Mouse (Mus musculus): ENCODE measurements around the gene Ccdc14. TPM values are rescaled to one million over a fixed set of nuclear protein-coding genes. Genes with fewer than 3 reads are reported as not detected.
"Not testable (repeated sequence)": the region's sequence is repeated elsewhere in the genome, so short reads cannot be mapped to it uniquely, and the experiment has no call there.

Gene Ccdc14
- 4.4 and 4.6 TPM in 2 replicates for polyA plus RNA-seq (2016; fragmentation: Nextera tagmentation; extraction: Ambion mirVana)

- H3K36me3 ChIP-seq, result peaks cover 4% of the 10 kb centered on the region; the same call in 1 of the 2 replicates
- peaks cover 24% of the 10 kb centered on the region for H3K4me1 ChIP-seq
- ATAC-seq, result peak; percentile 93
- H3K27ac ChIP-seq, result peak within 1 kb of the TSS; percentile 83
- peaks cover 8% of the 10 kb centered on the region; the same call in 1 of the 2 replicates for H3K27me3 ChIP-seq (replicated peaks)
- H3K4me3 ChIP-seq, result peak within 1 kb of the TSS; percentile 70
- no peaks in the 10 kb centered on the region for H3K9me3 ChIP-seq (replicated peaks)
- H3K4me2 ChIP-seq, result peak within 1 kb of the TSS; percentile 82
- peak within 1 kb of the TSS; percentile 75 for H3K9ac ChIP-seq
- WGBS (ENCODE audit: insufficient replicate concordance), result under 1% methylated on average over 53 of the region's 53 CpGs
Measured at GRCm38 (mm10) chr16:34690334-34691144, at the start of gene Ccdc14. Gene Ccdc14 (plus strand): TSS chr16:34690616.

DNA sequence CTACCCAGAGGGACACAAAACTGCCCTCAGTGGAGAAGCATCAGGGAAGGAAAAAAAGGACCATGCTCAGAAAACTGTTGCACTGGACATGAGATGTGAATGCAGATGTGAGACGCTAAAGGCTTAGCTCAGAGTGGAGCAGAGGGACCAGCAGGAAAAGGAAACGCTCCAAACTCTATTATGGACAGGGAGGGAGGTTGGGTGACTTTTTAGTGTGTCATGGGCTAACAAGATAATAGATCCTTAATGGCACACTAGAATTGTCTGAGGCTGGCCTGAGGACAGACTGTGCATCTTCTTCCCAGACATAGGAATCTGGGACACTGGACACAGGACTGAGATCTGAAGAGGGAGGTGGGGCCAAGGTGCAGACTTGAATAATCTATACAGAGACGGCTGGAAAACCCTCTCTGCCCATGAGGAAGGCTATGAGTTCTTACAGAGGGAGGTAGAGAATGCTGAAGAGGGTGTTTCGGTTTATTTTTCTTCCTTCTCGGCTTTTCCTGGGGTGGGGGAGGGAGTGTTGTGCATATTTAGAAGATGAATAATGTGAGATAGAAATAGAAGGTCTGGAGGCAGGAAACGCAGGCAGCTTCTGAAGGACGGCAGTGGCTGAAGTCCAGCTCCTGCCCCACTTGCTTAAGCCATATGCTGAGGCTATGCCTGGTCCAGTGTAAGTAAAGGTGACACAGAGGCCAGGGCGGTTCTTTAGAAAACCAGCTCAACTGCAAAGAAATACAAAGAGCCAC, 46.7 kb upstream of the Ccdc14 start:
- 53% methylated on average over 8 of the region's 8 CpGs for WGBS (ENCODE audit: insufficient replicate concordance)
- H3K36me3 ChIP-seq, result no peaks in the 10 kb centered on the region
- no peaks in the 10 kb centered on the region for H3K4me1 ChIP-seq
- no peak for ATAC-seq
- no peak overlapping the region for H3K9ac ChIP-seq
- H3K4me2 ChIP-seq, result no peak overlapping the region
- H3K4me3 ChIP-seq, result no peak overlapping the region
- no peak overlapping the region for H3K27ac ChIP-seq
- no peaks in the 10 kb centered on the region for H3K9me3 ChIP-seq (replicated peaks)
- H3K27me3 ChIP-seq (replicated peaks), result 0 out of 2 replicates have a peak, but pooled peaks cover 3% of the 10 kb centered on the region

DNA sequence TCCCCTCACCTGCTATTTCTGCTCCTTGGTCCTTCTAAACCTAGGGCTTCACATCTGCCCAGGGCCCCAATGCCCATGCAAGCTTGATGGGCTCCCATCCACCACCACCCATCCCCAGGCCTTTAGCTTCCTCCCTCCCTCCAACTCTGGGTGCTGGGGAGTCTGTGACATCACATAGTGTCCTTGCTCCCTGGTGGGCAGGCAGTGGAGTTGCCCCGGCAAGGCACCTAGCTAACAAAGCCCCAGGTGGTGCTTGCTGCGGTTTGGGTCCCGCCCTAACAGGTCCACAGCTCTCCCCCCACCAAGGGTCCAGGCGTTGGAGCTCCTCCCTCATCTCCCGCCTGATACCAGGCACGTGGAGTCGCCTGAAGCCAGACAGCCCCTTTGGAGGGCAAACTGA, 40.8 kb upstream of the Ccdc14 start, which contains the start of gene Ropn1:
Gene Ropn1, plus strand, starts transcription at position 301 of the 400 bp plus-strand sequence.
- peaks cover 10% of the 10 kb centered on the region for H3K27me3 ChIP-seq (replicated peaks)
- WGBS (ENCODE audit: insufficient replicate concordance), result 32% methylated on average over 7 of the region's 7 CpGs
- ATAC-seq, result no peak
- H3K27ac ChIP-seq, result no peak within 1 kb of the TSS
- no peak within 1 kb of the TSS for H3K9ac ChIP-seq
- no peak within 1 kb of the TSS for H3K4me3 ChIP-seq
- no peaks in the 10 kb centered on the region for H3K36me3 ChIP-seq
- H3K4me2 ChIP-seq, result no peak within 1 kb of the TSS
- no peaks in the 10 kb centered on the region for H3K9me3 ChIP-seq (replicated peaks)
- no peaks in the 10 kb centered on the region for H3K4me1 ChIP-seq

- no peaks in the 10 kb centered on the region for H3K36me3 ChIP-seq
- no peak overlapping the region for H3K4me3 ChIP-seq
- 68% methylated on average over 5 of the region's 5 CpGs for WGBS (ENCODE audit: insufficient replicate concordance)
- H3K9me3 ChIP-seq (replicated peaks), result no peaks in the 10 kb centered on the region
- H3K4me1 ChIP-seq, result no peaks in the 10 kb centered on the region
- no peak for ATAC-seq
- H3K27me3 ChIP-seq (replicated peaks), result peaks cover 16% of the 10 kb centered on the region
- H3K27ac ChIP-seq, result no peak overlapping the region
- no peak overlapping the region for H3K9ac ChIP-seq
- no peak overlapping the region for H3K4me2 ChIP-seq
Measured at GRCm38 (mm10) chr16:34653023-34653422, 37.4 kb upstream of the Ccdc14 start.

- not testable (repeated sequence) for H3K9me3 ChIP-seq (replicated peaks); H3K36me3 ChIP-seq; H3K27ac ChIP-seq; ATAC-seq; H3K4me1 ChIP-seq; H3K9ac ChIP-seq
- peaks cover 16% of the 10 kb centered on the region for H3K27me3 ChIP-seq (replicated peaks)
- peak overlapping the region; percentile 62 for H3K4me2 ChIP-seq
- peak overlapping the region; percentile 39 for H3K4me3 ChIP-seq
- 5% methylated on average over 16 of the region's 16 CpGs for WGBS (ENCODE audit: insufficient replicate concordance)
Measured at GRCm38 (mm10) chr16:34657566-34657965, 32.9 kb upstream of the Ccdc14 start.

GRCm38 (mm10) chr16:34657983-34658382, 32.4 kb upstream of the Ccdc14 start:
- no peak for ATAC-seq
- Histone ChIP-seq H3K36me3 (no peaks in the 10 kb centered on the region), H3K4me3 (peak overlapping the region; percentile 39), H3K9me3 (replicated peaks) (no peaks in the 10 kb centered on the region), H3K4me1 (no peaks in the 10 kb centered on the region), H3K27me3 (replicated peaks) (peaks cover 16% of the 10 kb centered on the region), H3K4me2 (peak overlapping the region; percentile 62), H3K27ac (no peak overlapping the region), H3K9ac (no peak overlapping the region)
- 24% methylated on average over 5 of the region's 5 CpGs for WGBS (ENCODE audit: insufficient replicate concordance)

GRCm38 (mm10) chr16:34658388-34658787, 32.0 kb upstream of the Ccdc14 start:
- Histone ChIP-seq H3K27ac (no peak overlapping the region), H3K27me3 (replicated peaks) (peaks cover 16% of the 10 kb centered on the region), H3K4me3 (no peak overlapping the region), H3K4me2 (peak overlapping the region; percentile 62), H3K36me3 (no peaks in the 10 kb centered on the region), H3K4me1 (no peaks in the 10 kb centered on the region), H3K9ac (no peak overlapping the region), H3K9me3 (replicated peaks) (no peaks in the 10 kb centered on the region)
- ATAC-seq, result no peak
- WGBS (ENCODE audit: insufficient replicate concordance), result 45% methylated on average over 11 of the region's 11 CpGs

GRCm38 (mm10) chr16:34664553-34664952, 25.9 kb upstream of the Ccdc14 start:
- Histone ChIP-seq H3K27ac (no peak overlapping the region), H3K36me3 (no peaks in the 10 kb centered on the region), H3K4me1 (peaks cover 4% of the 10 kb centered on the region; the same call in 1 of the 2 replicates), H3K9ac (no peak overlapping the region), H3K27me3 (replicated peaks) (peaks cover 39% of the 10 kb centered on the region), H3K9me3 (replicated peaks) (no peaks in the 10 kb centered on the region), H3K4me3 (no peak overlapping the region), H3K4me2 (no peak overlapping the region)
- WGBS (ENCODE audit: insufficient replicate concordance), result 58% methylated on average over 3 of the region's 3 CpGs
- no peak for ATAC-seq

DNA sequence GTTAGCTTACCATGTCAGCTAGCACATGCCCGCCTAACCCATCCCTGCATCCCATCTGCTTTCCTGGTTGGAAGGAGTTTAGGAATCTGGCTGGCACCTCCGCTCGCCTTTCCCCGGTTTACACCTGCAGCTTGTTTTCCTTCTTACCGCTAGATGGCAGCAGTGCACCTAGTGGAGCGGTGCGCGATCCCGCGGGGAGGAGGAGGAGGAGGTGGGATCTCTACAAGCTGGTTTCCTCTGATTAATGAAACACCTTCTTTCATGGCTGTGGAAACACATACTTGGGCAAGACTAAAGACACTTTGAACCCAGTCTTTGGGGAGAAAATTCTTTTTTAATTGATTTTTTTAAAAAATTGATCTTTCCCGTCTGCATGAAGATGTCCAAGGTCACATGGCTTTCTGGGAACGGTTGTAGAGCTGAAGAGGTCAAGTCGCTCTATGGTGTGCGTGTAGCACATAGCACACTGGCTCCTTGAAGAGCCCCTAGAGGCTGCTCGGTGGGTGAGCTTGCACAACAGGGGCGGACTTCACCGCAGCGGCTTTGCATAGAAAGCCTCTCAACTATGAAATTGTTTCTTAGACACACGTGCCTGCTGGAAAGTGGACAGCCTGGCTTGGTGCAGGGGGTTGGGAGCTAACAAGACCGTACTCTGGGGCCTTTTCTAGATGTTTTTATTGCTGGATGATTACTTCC, 23.2 kb upstream of the Ccdc14 start:
- H3K9me3 ChIP-seq (replicated peaks), result no peaks in the 10 kb centered on the region
- peaks cover 43% of the 10 kb centered on the region for H3K27me3 ChIP-seq (replicated peaks)
- no peak for ATAC-seq
- H3K27ac ChIP-seq, result no peak overlapping the region
- WGBS (ENCODE audit: insufficient replicate concordance), result 7% methylated on average over 20 of the region's 20 CpGs
- peak overlapping the region; percentile 16; the same call in 1 of the 2 replicates for H3K4me3 ChIP-seq
- H3K4me2 ChIP-seq, result peak overlapping the region; percentile 52
- peaks cover 4% of the 10 kb centered on the region; the same call in 1 of the 2 replicates for H3K4me1 ChIP-seq
- no peaks in the 10 kb centered on the region for H3K36me3 ChIP-seq
- no peak overlapping the region for H3K9ac ChIP-seq

DNA sequence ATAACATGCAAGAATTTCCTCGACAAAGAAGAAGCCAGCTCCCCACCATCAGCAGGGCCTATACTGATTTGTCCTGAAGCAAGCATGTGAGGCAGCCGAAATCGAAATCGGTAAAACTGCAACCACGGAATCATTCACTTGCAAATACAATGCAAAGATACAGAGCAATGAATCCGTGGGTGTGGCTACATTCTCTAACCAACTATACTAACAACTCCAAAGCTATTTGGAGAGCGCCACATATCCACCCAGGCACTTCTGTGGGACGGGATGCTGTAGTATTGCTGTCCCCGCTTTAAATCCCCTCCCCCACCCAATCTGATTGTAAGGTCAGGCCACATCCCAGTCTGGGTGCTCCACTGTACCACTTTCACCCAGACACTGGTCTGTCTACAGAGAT, 22.1 kb upstream of the Ccdc14 start:
- no peaks in the 10 kb centered on the region for H3K36me3 ChIP-seq
- WGBS (ENCODE audit: insufficient replicate concordance), result 69% methylated on average over 9 of the region's 9 CpGs
- H3K4me3 ChIP-seq, result no peak overlapping the region
- H3K27ac ChIP-seq, result no peak overlapping the region
- H3K9ac ChIP-seq, result no peak overlapping the region
- peaks cover 43% of the 10 kb centered on the region for H3K27me3 ChIP-seq (replicated peaks)
- H3K4me1 ChIP-seq, result peaks cover 4% of the 10 kb centered on the region; the same call in 1 of the 2 replicates
- no peaks in the 10 kb centered on the region for H3K9me3 ChIP-seq (replicated peaks)
- ATAC-seq, result no peak
- no peak overlapping the region for H3K4me2 ChIP-seq

DNA sequence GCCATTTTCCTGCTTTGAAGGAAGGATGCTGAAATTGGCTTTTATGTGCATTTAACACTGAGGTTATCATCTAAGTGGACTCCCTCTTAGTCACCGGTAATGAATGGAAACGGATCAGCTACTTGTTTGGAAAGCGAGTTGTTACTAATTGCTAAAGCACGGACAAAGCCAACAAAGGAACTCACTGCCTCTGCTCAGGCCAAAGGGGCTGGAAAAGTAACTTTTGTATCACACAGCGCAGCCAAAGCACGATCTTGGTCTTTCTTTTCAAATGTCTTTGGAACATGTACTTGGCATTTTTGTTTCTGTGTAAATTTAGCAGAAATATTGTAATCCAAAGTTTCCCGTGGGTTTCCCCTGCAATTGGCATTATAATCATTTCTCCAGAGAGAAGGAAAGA, 18.4 kb upstream of the Ccdc14 start:
- H3K4me3 ChIP-seq, result no peak overlapping the region
- ATAC-seq, result no peak
- peaks cover 4% of the 10 kb centered on the region; the same call in 1 of the 2 replicates for H3K4me1 ChIP-seq
- no peak overlapping the region for H3K9ac ChIP-seq
- H3K36me3 ChIP-seq, result no peaks in the 10 kb centered on the region
- no peak overlapping the region for H3K4me2 ChIP-seq
- 69% methylated on average over 7 of the region's 7 CpGs for WGBS (ENCODE audit: insufficient replicate concordance)
- H3K9me3 ChIP-seq (replicated peaks), result no peaks in the 10 kb centered on the region
- peaks cover 32% of the 10 kb centered on the region for H3K27me3 ChIP-seq (replicated peaks)
- H3K27ac ChIP-seq, result no peak overlapping the region

Data from liver, embryonic 12.5 days (tissue).